Mouse (Mus musculus) embryo, embryonic 10 days (tissue): Measurements from ENCODE around the gene Hspb7.

Source experiments
- DNase-seq: peaks from one replicate; pipeline ENCODE4 v3.0.0-alpha.2; 2015; ENCODE audit warnings: low spot score

Hspb7 gene

DNA sequence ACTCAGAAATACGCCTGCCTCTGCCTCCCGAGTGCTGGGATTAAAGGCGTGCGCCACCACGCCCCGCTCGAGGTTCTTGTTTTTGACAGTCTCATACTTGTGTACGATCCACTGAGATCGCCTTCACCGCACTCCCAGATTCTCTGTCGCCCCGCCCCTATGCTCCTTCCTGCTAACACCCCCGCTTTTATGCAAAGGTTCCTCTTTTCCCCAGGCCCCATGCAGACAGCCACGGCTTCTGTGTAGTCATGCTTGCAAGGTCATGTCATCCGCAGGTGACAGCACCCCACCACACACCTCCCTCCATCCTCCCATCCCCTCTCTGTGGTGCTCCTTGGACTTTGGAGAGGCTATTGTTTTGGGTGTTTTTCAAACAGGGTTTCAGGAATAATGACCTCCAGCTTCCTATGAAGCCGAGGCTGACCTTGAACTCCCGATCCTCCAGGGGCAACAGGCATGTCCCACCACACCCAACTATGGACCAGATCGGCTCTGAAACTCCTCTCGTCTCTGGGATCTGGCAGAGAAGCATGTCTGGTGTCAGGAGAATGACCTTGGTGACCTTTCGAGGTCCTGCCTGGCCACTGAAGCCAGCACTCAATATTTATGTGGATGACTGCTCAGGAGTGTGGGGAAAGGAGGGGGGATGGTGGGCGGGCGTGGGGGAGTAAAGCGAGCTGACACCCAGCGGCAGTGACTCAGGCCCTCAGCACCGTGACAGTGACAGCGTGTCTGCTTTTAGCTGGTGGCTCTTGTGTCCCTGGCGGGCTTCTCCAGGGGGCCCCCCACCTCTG is 984 bp upstream of the Hspb7 start:
- peak; percentile 41 for DNase-seq

DNA sequence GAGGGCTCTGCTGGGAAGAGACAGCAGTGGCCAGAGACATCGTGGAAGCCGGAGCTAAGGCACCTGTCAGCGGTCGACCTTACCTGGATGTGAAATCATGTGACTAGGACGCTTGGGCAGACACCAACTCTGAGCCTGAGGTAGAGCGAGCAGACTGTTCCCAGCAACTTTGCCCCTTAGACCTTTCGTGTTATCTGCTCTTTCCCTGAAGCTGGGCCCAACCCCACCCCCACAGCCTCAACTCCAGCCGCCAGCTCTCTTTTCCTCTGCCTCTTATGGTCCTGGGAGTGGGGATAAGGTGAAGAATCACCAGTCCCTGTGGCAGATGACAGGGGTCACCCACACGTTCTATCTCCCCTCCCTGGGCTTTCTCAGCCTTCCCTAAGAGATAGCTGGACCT is 307 bp downstream of the Hspb7 start:
- no peak for DNase-seq

DNA sequence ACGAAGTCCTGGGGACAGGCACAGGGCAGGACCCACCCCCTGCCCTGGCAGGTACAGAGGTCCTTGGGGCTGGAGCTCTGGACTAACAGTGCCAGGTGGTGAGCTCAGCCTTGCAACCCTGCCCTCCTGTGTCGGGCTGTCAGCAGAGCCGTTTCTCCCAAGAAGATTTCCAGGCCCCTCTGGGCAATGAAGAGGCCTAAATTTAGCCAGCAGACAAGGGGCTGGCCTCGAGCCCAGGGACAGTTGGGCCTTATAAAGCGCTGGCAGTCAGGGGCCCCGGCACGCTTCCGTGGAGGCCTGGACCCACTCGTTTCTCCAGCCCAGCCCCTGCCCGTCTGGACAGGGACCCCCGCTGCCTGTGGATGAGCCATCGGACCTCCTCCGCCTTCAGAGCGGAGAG is 844 bp downstream of the Hspb7 start:
- no peak for DNase-seq

DNA sequence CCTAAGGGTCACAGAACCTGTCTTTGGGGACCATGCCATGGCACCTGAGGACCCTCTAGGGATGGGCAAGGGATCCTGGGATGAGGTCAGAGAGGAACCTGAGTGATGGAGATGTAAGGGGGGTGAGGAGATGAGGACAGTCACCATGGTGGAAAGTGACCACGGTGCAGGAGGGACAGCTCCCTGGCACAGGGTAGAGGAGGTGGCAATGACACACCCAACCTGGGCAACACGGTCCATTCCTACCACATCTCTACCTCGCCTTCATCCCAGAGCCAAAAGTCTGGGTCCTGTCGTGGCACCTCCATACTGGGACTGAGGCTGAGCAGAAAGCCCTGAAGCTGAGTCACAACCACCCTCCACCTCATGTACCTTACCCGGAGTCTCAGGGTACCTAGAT is 2.3 kb downstream of the Hspb7 start:
- DNase-seq = no peak

DNA sequence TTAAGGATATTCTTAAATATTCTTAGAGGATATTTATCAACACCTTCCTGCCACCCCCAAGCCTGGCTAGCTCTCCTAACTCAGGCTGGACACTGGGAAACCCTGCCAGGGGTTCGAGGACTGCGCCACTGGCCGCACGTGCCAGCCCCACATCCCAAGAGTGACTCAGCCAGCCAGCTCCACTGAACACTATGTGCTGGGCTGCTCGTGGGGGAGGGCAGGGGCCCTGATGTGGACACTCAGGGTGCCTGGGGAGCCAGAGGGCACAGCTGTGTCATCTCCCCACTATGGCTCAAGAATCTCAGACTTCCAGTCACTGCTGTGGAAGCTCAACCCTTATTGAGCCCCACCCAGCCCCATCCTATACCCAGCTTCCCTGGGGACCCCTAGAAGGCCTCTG is 2.7 kb downstream of the Hspb7 start:
- DNase-seq = no peak

DNA sequence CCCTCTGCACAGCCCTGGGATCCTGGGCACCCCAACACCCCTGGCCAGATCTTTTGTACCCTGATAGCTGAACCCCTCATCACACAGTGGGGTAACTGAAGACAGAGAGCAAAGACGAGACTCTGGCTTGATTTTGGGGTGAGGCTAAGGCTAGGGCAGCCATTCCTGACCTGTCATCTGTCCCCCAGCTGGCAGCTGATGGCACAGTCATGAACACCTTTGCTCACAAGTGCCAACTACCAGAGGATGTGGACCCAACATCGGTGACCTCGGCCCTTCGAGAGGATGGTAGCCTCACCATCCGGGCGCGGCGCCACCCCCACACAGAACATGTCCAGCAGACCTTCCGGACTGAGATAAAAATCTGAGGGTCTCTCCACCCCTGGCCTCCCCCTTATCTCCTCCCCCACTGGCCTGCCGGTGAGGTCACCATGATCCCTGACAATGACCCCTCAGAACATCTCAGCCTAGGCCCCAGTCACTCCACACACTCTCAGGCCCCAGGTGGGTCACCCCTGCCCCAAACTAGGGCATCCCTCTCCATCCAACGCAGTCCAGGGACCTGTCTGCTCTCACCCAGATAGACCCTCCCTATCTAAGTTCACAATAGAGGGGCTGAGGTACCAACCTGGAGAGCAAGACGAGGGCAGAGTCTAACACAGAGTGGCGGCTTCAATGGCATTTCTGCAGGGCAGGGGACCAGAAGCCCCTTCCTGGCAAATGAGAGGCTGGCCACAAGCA is 3.3 kb downstream of the Hspb7 start:
- no peak for DNase-seq

DNA sequence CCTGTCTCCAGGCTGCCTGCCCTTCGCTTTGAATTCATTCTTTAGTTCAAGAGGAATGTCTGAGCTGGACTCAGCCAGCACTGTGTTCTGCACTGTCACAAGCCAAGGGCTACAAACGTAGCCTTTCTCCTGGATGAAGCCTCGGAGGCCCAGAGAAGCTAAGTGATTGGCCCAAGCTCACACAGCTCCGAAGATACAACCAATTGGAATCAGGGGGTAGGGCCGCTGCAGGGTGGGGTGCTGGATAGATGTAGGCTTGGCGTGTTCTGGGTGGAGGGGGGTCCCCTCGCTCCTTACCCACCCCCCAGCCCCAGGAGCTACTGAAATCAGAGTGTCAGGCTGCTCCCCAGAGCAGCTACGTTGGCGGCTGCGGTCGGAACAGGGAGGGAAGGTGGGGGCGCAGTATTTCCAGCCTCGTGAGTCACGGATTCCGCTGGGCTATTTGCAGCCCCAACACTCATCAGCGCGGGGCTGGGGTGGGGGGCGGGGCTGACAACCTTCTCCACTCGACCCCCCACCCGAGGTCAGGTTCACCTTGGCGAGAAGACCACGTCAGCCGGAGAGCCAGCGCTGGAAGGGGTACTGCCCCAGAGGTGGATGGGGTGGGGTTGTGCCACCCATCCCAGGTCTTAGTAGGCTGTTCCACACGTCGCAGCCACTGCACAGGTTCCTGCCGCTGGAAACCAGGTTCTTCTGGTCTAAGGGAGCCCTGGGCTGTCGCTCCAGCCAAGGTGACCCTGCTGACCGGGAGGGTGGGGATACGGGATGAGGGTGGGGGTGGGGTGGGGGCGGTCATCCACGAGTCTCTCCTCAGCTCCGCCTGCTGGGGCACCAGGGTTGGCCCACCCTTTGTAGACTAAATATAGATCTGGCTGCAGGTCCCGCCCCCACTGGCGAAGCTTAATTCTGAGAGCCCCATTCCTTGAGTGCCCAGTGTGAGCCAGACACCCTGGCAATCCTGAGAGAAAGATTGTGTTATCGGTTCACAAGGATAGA is 5.2 kb downstream of the Hspb7 start:
- DNase-seq = peak; percentile 58

DNA sequence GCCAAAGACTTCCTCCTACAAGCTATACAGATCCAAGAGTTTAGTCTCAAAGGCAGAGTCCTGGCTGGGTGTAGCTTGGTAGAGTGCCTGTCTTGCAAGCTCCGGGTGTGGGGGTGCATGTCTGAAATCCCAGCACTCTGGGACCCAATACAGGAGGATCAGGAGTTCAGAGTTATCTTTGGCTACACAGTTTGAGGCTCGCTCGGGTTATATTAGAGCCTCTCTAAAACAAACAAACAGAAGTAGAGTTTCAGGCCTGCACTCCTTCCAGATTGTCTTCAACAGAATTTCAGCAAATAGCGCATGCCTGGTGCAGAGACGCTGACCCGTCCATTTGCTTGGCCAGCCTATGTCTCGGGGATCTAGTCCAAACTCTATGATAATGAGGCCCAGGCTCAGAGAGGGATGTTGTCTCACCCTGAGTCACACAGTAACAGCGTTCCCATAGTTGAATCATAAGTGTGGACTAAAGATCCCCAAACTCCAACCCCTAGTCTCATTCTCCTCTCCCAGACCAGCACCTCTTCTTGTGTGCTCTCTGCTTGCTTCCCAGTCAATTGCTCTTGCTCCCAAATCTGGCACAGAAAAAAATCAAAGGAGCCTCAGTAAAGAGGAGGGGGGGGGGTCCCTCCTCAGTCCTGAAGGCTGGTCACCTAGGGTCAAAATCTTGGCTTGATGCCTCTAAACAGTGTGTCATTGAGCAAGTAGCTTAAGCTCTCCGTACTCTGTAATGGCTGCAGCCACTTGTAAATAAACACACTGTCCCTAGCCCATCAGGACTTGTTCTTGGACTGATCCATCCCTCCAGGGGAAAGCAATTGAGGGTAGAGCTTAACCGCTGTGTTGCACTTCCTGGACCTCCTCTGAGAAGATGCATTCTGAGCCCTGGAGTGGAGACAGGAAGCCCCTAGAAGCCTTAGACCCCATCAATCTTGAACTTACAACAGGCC is 6.5 kb downstream of the Hspb7 start:
- no peak for DNase-seq

DNA sequence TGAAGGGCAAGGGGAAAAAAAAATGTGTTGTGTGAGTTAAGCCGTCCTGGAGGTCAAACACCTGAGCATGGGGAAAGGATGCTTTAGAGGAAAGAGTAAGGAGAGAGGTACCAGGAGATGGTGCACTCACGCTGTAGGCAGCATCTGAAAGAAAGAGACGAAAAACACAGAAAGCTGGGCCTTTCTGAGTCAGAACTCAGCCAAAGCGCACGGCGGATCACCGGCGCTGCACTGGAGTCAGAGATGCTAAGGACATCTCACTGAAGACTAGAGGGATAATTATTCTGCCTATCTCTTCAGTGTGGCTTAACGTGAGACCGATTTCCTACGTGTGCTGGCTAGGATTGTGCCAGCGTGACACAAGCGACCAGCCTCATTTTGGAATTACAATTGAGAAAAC is 7.3 kb downstream of the Hspb7 start:
- DNase-seq = no peak

DNA sequence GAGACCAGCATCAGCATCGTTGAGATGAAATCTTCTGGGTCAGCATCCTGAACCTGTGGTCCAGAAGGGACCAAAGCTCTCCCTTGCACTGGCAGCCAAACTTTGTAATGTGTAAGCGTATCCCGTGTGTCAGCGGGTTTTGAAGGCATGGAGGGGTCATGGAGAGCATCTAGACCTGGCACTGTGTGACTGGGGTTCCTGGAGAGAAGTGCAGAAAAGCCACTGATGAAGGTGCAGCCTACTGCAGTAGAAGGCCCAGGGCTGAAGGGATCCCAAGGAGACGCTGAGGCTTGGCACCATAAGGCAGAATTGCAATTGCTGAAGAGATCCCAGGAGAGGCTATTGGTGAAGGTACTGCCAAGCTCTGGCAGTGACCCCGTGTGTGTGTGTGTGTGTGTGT is 8.8 kb downstream of the Hspb7 start:
- no peak for DNase-seq

DNA sequence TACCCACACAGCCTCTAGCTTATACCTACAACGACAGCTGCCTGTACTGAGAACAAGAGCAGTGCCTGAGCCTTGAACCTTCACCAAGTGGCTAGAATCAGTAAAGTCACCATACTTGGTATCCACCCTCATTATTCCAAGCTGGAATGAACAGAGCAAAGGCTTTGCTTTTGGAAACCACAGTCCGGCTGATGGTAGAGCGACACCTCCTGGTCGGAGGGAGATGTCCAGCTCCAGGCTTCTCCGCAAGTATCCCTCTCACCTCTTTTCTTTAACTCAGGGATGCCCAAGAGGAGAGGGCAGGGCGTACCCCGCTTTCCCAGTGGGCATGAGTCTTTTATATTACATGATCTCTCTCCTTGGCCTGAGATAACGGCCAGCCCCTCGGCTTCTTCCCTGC is 9.3 kb downstream of the Hspb7 start:
- DNase-seq = peak; percentile 42

DNA sequence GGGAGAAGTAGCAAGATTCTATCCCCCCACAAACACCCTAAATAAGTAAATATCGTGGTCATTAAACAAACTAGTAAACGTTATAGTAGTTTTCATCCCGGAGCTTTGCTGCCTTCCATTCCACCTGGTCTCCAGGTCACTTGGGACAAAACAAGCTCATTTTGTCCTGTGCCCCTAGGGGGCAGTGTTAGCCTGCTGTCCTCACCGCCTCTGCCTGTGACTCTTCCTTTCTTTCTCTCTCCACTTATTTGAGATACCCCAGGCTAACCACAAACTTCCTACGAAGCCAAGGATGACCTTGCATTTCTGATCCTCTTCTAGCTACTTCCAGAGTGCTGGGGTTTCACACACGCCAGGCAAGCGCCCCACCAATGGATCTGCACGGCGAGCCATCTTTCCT is 10.4 kb downstream of the Hspb7 start:
- DNase-seq = peak; percentile 83

DNA sequence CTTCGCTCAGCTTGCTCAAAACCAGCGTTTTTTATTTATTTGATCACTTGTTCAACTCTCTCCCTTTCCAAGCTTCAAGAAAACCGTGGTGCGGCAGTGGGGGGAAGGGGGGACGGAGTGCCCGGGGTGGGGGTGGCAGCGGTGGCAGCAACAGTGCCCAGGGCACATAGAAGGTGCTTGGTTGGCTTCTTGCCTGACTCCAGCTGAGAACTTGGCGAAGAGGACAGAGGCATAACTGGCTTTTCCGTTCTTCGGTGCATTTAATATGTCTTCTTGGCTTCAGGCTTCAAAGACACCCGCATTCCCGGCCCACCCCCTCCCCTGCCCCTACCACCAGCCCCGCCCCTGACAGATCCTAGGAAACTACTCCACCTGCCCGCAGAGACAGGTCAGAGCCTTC is 12.1 kb downstream of the Hspb7 start:
- no peak for DNase-seq

DNA sequence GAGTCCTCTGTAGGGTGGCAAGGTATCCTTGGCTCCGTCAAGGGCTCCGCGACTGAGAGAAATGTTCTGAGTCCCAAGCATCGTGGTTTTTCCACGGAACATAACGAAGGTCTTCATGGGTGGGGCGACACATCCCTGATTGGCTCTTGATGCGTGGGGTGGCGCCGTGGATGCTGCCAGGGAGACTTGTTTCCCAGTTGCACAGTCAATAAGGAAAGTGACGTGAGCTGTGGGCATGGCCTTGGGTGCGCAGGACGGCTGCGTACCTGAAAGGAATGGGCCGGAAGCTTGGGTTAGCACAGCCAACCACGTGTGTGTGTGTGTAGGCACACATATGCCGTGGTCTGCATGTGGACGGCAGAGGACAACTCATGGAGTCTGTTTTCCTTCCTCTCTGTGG is 12.6 kb downstream of the Hspb7 start:
- no peak for DNase-seq

DNA sequence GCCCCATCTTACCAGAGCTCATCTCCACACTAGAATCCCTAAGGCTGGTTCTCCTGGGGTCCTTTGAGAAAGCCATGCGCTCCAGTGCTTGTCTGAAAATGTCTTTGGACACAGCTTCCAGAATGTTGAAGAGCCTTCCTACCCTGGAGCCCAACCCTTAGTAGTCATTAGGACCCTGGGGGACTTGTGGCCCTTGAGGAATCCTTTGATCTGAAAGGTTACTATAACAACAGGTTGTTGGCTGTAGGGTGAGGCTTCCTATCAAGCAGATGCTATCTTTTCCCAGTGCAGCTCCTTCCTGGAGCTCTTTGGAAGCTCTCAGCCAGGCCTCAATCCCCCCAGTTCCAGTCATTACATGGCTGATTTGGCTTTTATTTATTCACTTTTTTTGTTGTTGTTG is 15.4 kb downstream of the Hspb7 start, which contains the start of gene Srarp:
Gene Srarp, minus strand, starts transcription at position 132 of the 400 bp plus-strand sequence.
- no peak for DNase-seq

DNA sequence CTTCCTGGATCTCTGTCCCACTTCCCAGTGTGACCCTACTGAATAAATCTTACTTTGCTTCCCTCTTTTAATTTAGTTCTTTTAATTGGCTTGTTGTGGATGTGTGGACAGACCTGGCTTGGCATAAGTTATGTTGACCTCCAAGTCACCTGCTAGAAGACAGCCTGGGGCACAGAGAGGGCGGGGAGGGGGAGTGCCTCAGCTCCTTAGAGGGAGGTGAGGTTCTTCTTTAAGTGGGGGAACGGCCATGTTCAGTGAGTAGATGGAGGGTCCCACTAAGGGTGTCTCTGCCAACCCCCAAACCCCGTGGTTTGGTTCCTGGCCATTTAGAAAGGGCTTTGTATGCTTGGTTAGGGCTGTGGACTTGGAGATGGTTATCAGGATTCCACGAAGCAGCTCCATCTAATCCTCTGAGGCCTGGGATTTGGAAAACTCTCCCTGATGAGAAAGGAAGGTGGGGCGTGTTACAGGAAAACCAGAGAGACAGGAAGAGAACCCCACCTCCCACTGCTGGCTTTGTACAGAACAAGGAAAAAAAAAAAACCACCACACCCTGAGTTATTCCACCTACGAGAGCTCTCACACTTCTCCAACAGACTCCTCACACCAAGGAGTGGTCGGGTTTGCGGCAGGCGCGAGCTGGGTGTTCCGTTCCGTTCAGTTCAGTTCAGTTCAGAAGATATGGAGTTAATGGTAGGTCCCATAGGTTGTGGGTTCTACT is 18.7 kb downstream of the Hspb7 start:
- DNase-seq = no peak

DNA sequence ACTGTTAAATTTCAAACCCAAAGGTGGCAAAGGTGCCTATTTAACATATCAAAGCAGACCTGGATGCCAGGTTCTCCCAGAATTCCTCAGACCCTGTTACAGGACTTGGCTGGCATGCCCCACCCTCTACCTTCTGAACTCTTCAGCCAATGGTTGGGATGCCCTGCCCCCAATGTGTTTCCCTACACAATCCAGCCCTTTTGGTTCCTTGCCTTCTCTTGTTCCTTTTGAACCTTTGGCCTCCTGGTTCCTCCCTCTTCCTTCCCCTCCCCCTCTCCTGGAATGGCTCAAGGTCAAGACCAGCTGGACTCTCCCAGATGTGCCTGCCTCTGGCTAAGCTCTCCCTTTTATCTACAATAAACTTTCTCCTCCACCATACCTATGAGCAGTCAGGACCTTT is 20.3 kb downstream of the Hspb7 start:
- DNase-seq = no peak

DNA sequence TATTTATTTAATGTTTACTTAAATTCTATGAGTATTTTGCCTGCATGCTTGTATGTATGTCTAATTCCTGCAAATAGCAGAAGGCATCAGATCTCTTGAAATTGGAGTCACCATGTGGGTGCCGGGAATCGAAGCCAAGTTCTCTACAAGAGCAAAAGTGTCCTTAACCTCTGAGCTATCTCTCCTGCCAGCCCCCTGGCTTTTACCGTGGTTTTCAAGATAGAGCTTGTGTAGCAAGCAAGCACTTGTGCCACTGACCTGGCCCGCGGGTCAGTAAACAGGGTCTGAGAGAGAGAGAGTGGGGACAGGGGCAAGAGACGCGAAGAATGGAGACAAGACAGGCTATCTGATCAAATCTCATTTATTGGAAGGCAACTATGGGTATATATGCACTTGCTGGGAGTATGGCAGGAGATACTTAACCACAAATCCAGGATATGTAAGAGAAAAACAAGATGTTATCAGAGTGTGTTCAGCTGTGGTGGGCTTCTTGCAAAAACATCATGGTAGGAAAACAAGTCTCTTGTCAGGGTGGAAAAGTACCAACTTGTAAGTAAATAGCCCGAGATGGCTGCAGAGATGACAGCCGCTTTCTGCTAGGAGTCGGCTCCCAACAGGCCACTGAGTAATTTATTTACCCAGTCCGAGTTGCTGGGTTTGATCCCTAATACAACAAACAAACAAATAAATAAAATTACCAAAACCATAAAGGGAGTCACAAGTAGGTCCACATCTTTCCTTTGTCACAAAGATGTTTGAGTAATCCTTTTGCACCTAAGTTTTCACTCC is 23.3 kb downstream of the Hspb7 start:
- no peak for DNase-seq

DNA sequence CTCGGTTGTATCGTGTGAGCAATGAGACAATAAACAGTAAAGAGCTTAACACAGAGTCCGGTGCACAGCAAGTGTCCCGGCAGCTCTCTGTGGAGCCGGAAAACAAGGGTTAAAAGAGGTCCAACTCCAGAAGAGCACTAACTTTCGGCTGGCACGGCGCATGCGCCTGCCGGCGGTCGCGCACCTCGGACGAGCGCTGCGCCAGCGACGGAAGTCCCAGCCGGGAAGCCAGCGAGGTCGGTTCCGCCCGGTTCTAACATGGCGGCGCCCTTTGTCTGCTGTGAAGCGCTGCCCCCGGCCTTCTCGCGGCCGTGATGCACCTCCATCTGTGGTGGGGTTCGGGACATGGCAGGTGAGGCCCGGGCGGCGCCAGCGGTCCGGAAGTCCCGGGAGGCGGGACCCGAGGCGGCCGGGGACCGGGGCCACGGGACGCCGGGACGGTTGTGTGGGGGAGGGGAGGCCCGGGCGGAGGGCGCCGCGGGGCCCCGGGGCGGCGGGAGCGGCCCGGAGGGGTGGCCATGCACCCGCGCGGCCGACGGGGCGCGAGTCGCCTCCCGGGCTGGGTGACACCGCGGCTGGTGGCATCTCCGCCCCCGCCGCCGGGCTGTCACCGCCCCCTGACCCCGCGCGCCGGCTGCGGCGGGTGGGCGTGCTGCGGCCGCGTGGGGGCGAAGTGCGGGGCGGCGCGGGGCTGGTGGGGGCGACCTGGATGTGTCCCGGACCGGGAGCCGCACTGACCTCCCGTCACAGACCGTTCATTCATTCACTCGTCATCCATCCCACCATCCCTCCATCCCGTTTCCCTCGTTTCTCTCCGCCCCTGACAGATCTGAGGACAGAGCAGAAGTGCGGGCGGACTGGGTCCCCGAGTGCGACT is 24.1 kb downstream of the Hspb7 start, which contains the start of gene Zbtb17:
Gene Zbtb17, plus strand, starts transcription at position 204 of the 877 bp plus-strand sequence.
- DNase-seq = peak; percentile 96
